Mouse (Mus musculus) neutrophil, adult 5-6 weeks (primary cell): ENCODE measurements around the gene Cdhr3. TPM values are rescaled to one million over a fixed set of nuclear protein-coding genes. Genes with fewer than 3 reads are reported as not detected.
"Not testable (repeated sequence)": the region's sequence is repeated elsewhere in the genome, so short reads cannot be mapped to it uniquely, and the experiment has no call there.

Experiments
- ATAC-seq: fragments of 151-379, 151-347 bp; 2 replicates; pipeline ENCODE4 v1.8.0; 2017; ENCODE audit warnings: mild to moderate bottlenecking, moderate TSS enrichment; ENCODE audit not compliant: insufficient number of reproducible peaks, poor library complexity, low FRiP score, severe bottlenecking; ENCODE audit errors: extremely low read depth
- total RNA-seq: library from RNA; stranded (forward); fragments of 200-1000 nt; gene quantifications from 2 replicates; pipeline ENCODE4 v1.2.3, GENCODE M21; 2017

Gene Cdhr3
- total RNA-seq, 1 experiment from 2014 or later: not detected

DNA sequence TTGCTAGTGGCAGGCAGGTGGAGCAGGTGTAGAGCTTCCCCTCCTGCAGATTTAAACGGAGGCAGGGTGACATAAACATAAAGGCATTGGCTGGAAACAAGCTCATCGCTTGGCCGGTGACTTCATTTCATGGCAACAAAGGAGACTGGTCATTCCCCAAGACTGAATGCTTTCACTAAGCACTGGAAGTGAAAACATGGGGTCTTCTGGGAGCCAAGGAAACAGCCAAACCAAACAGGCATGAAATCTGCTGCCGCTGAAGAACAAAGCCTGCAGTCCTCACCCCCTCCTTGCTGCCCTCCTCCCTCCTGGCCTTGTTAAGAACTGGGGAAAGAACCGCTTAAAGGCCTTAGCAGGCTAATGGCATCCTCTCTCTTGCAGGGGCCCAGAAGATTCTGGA lies 6.5 kb downstream of the Cdhr3 start:
- ATAC-seq: no peak

DNA sequence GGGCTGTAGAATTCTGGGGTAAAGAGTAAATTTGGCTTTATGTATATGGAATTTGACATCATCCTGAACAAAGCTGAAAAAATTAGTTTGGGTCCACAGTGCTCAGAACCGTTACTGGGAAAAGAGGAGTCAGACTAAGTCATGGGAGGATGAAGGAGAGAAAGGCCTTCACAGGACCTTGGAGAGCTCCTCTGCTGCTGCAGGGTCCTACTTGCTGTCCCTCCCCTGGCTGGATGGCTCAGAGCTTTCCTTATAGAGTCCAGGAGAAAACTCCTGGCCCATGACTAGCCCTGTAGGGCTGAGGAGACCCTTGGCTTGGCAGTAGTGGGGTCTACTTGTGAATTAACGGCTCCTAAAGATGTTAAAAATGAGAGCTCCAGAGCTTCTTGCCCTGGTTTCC lies 8.0 kb downstream of the Cdhr3 start:
- ATAC-seq: no peak

GRCm38 (mm10) chr12:33083362-33083761 lies 9.3 kb downstream of the Cdhr3 start:
- ATAC-seq: 0 out of 2 replicates have a peak, but pooled peaks have one; percentile 21

GRCm38 (mm10) chr12:33076309-33076708 lies 16.4 kb downstream of the Cdhr3 start:
- ATAC-seq: no peak

DNA sequence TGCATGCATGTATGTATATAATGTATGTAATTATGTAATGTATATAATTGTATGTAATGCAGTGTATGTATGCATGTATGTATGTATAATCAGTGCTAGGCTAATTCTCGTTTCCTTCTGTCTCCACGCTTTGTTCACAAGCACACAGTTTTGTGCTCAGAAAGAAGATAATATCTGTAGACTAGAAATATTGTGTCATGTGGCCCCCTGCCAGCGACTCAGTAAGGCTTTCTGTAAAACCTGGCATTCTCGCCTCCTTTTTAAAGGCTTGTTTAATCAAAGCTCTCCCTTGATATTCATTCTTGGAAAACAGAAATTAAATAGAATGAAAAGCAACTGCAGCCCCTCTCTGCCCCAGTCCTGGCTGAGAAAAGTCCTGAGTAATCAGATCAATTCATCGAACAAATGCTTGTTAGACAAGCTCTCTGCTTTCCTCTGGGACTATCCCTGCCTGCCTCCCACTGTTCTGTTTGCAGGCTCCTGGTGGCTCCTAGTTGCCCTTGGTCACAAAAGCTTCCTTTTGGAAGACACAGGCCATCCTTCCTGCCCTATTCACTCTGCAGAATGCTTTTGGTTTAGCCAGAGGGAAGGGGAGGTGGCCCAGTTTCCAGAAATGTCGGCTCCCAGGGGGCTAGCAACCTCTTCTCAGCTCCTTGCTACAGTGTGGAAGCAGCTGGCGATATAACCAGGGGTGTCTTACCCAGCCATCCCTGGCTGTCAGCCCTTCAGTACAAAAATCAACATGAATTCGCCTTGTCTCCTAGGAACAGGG lies 20.6 kb downstream of the Cdhr3 start:
- ATAC-seq: no peak

DNA sequence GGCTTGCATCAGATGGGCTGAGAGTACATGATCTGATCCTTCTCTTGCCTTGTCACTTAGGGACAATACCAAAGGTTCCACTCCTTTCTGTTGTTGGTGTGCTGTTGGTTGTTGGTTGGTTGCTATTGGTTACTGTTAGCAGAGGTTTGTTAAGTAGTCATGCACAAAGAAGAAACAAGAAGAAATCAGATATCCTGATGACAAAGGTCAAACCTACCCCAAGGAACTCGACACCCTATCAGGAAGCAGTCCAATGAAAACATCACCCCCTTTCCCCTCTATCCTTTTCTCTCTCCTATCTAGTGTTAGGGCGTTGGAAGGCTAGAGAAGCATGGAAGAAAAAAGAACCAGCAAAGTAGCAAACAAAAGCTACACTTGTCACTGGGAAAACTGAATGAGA lies 23.7 kb downstream of the Cdhr3 start:
- no peak for ATAC-seq

DNA sequence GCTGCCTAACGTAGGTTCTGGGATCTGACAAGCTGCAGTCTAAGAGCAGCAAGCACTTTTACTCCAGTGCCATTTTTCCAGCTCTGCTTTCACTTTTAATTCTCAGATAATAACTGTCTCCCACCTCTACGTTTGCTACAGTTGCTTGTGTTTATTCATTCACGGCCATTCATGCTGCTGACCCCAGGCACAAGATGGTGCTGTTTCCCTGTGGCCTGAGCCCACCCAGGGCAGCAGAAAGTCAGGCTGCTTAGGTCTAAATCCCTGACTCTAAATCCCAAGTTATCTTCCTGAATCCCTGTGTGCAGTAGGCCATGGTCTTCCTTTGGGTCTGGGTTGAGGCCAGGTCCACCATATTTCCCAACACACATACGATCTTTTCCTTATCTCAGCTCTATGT lies 26.3 kb downstream of the Cdhr3 start:
- ATAC-seq: no peak

GRCm38 (mm10) chr12:33065162-33065561 lies 27.5 kb downstream of the Cdhr3 start:
- no peak for ATAC-seq

GRCm38 (mm10) chr12:33064266-33064665 lies 28.4 kb downstream of the Cdhr3 start:
- no peak for ATAC-seq

- ATAC-seq: no peak
Measured at GRCm38 (mm10) chr12:33063250-33063649, 29.4 kb downstream of the Cdhr3 start.

- ATAC-seq: not testable (repeated sequence)
Measured at GRCm38 (mm10) chr12:33062379-33062778, 30.3 kb downstream of the Cdhr3 start.

- ATAC-seq: no peak
Measured at GRCm38 (mm10) chr12:33061651-33062050, 31.0 kb downstream of the Cdhr3 start.

- no peak for ATAC-seq
Measured at GRCm38 (mm10) chr12:33057231-33058048, 35.2 kb downstream of the Cdhr3 start.

GRCm38 (mm10) chr12:33056574-33056973 lies 36.1 kb downstream of the Cdhr3 start:
- no peak for ATAC-seq

GRCm38 (mm10) chr12:33056074-33056473 lies 36.6 kb downstream of the Cdhr3 start:
- no peak for ATAC-seq

GRCm38 (mm10) chr12:33053746-33054145 lies 38.9 kb downstream of the Cdhr3 start:
- ATAC-seq: no peak

GRCm38 (mm10) chr12:33053311-33053710 lies 39.4 kb downstream of the Cdhr3 start:
- no peak for ATAC-seq

DNA sequence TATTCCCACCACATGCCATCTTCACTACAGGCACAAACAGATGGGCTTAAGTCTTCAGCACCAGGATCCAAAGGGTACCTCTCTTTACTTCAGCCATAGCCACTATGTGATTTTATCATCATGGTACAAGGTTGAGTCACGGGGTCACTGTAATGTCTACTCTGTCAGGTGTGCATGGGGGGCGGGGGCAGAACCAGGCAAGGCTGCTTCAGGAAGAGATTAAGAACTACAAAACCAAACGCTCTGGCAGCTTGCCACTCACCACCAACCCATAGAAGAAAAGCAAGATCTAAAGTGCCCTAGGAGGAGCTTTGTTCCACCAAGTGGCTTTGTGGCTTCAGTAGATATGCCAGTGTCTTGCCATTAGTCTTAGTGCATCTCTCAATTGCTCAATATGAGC lies 44.3 kb downstream of the Cdhr3 start:
- ATAC-seq: 0 out of 2 replicates have a peak, but pooled peaks have one; percentile 11

DNA sequence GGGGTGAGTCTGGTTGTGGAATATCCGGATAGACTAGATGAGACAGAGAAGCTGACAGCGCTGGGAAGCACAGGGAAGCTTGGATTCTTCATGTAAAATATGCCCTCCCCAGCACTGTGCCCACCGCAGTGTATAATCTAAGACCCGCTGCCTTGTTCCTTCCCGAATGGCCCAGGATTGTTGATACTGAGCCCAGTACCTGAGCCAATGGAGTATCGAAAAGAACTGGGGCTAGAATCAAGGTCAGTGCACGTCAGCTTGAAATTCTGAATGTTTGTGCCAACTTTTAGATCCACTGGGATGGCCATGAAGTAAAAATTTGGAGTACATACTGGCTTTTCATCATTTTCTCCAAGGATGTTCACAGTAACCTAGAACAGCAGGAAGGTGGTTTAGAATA lies 46.2 kb downstream of the Cdhr3 start:
- no peak for ATAC-seq
